9 mouse cellular contexts compared by ENCODE assay signal in the genomic region with DNA sequence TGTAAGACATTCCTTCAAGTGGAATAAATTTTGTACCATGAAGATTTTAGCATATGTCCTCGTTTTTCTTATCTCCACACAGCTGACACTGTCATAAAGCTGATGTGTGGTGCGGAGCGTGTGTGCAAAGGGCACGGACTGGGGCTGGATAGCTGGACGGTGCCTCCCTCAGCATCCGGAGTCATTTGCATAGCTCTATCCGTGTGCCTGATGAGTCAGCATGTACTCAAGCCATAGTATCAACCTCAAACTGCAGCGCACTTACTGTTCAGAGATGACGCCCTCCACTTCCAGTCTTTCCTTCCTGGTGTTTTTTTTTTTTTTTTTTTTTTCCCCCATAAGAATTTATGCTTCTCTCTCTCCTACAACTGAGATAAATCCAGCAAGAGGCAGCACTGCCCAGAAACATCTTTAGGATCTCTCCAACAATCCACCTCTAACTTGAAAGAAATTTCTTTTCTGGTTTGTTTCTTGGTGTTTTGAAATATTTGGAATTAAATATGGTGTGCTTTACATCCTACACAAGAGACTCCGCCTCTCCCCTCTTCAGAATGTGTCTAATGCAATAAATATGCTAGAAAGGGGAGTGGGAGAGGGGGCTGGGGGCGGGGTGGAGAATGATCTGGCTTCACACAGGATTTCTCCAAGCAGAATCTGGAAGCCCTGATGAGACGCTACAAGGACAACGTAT. TPM values are rescaled to one million over a fixed set of nuclear protein-coding genes. Genes with fewer than 3 reads are reported as not detected.
DNase-seq lines count a peak whose midpoint lies in the region; ATAC-seq lines count a peak whose summit lies in the region.
"Had no signal": no experiment of that assay in that cellular context is flagged by ENCODE, and none has a peak within 500 bp of the region (broad histone marks: within the 10 kb centered on the region; RNA-seq: fewer than 3 reads in every experiment).

No protein-coding gene starts in this region.

- H3K4me1 ChIP-seq in heart, embryonic 14.5 days (ENCODE audit: control insufficient read depth in 2 of 2, insufficient read depth in 2 of 2, low read length in 2 of 2): peaks cover 4 to 17% of the 10 kb centered on the region in 2 experiments
- H3K4me1 ChIP-seq in embryonic facial prominence, embryonic 14.5 days (ENCODE audit: control insufficient read depth, insufficient read depth, low read length): peaks cover 19% of the 10 kb centered on the region

- H3K9me3 ChIP-seq in heart, embryonic 14.5 days (ENCODE audit: control insufficient read depth, low read length): no peaks in the 10 kb centered on the region
- H3K9me3 ChIP-seq in embryonic facial prominence, embryonic 14.5 days (ENCODE audit: control insufficient read depth, low read length): no peaks in the 10 kb centered on the region

- peak overlapping the region; percentile 19 for H3K4me2 ChIP-seq in heart, embryonic 14.5 days (ENCODE audit: low read length)
- H3K4me2 ChIP-seq in embryonic facial prominence, embryonic 14.5 days (ENCODE audit: low read depth, low read length): peak overlapping the region; percentile 40

- no peak overlapping the region for H3K9ac ChIP-seq in heart, embryonic 14.5 days (ENCODE audit: low read length)
- H3K9ac ChIP-seq in embryonic facial prominence, embryonic 14.5 days (ENCODE audit: low read depth, low read length): 0 out of 2 replicates have a peak overlapping the region, but pooled peaks have one; percentile 14

- DNase-seq in heart, adult 8-10 months (ENCODE audit: low spot score): no peak
- peak; percentile 58 for DNase-seq in ES-CJ7 (ENCODE audit: low read depth, low spot score)
- DNase-seq in embryonic facial prominence, embryonic 14.5 days (ENCODE audit: low spot score): peak; percentile 65
- DNase-seq in left cerebral cortex, postnatal 10 days (ENCODE audit: extremely low spot score in 1 of 2, low spot score in 2 of 2): no peak
- no peak for DNase-seq in frontal cortex, adult 2 months (ENCODE audit: extremely low spot score in 1 of 2, low spot score in 1 of 2)
- no peak for DNase-seq in urinary bladder, adult 18-20 months (ENCODE audit: low spot score in 2 of 2)

- no peak overlapping the region for H3K4me3 ChIP-seq in heart, embryonic 14.5 days (ENCODE audit: control insufficient read depth in 1 of 2, insufficient read depth in 1 of 2, low read depth in 1 of 2, low read length in 2 of 2)
- no peak overlapping the region for H3K4me3 ChIP-seq in embryonic facial prominence, embryonic 14.5 days (ENCODE audit: low read depth, low read length)

- H3K36me3 ChIP-seq in heart, embryonic 14.5 days (ENCODE audit: control insufficient read depth, insufficient read depth, low read length): no peaks in the 10 kb centered on the region
- H3K36me3 ChIP-seq in embryonic facial prominence, embryonic 14.5 days (ENCODE audit: control insufficient read depth, insufficient read depth, low read length): no peaks in the 10 kb centered on the region

- WGBS in heart, embryonic 14.5 days: 21% methylated on average over 13 of the region's 13 CpGs
- WGBS in embryonic facial prominence, embryonic 14.5 days: 28% methylated on average over 13 of the region's 13 CpGs

- intact Hi-C loops in left cerebral cortex, postnatal 10 days (cut with DNase I): no loop called here

- H3K27ac ChIP-seq in heart, embryonic 14.5 days (replicated peaks in 1 of 2; ENCODE audit: control insufficient read depth in 1 of 2, insufficient read depth in 1 of 2, low read depth in 2 of 2, low read length in 2 of 2): no peak overlapping the region
- H3K27ac ChIP-seq in embryonic facial prominence, embryonic 14.5 days (replicated peaks; ENCODE audit: low read depth, low read length): no peak overlapping the region

- H3K27me3 ChIP-seq in heart, embryonic 14.5 days (ENCODE audit: control insufficient read depth, insufficient read depth, low read length): no peaks in the 10 kb centered on the region
- no peaks in the 10 kb centered on the region for H3K27me3 ChIP-seq in embryonic facial prominence, embryonic 14.5 days (replicated peaks; ENCODE audit: control insufficient read depth, insufficient read depth, low read length)

- peak; percentile 67; the same call in 1 of the 2 replicates for ATAC-seq in heart, embryonic 14.5 days (ENCODE audit: insufficient number of reproducible peaks, insufficient read depth, low FRiP score, low read depth)
- ATAC-seq in embryonic facial prominence, embryonic 14.5 days (ENCODE audit: low read depth): peak; percentile 68; the same call in 1 of the 2 replicates
- ATAC-seq in megakaryocyte, adult 5-6 weeks (ENCODE audit: poor library complexity, severe bottlenecking): 0 out of 2 replicates have a peak, but pooled peaks have one; percentile 35

RNA-seq across cellular contexts. Expression of a gene that starts 7.9 kb away (rescaled TPM):
- 84.8 and 89.7 TPM in 2 replicates for polyA plus RNA-seq in heart, embryonic 14.5 days (2014; fragmentation: Nextera tagmentation; extraction: Ambion mirVana)
- total RNA-seq in heart, adult 8-10 months (2022): 10 to 100 TPM; 27.6 to 31.0 (median 28.0) TPM
- polyA plus RNA-seq in embryonic facial prominence, embryonic 14.5 days (2014; fragmentation: Nextera tagmentation; extraction: Ambion mirVana): 127 and 137 TPM in 2 replicates
- 48.4 and 55.6 TPM in 2 replicates for total RNA-seq in megakaryocyte, adult 5-6 weeks (2015)
- 139 and 143 TPM in 2 replicates for total RNA-seq in megakaryocyte, adult 5-6 weeks (2017)
- 10 to 100 TPM; 89.0 to 90.1 TPM for total RNA-seq in left cerebral cortex, postnatal 10 days (2021)
- 39.8 and 41.7 TPM in 2 replicates for polyA plus RNA-seq in frontal cortex, adult 2 months (2012; rRNA removed)

RNA-seq across cellular contexts. Expression of a gene that starts 14.7 kb away (rescaled TPM):
- polyA plus RNA-seq in heart, embryonic 14.5 days (2014; fragmentation: Nextera tagmentation; extraction: Ambion mirVana): 0.39 TPM in 1 of 2 replicates, not detected in the other
- total RNA-seq in heart, adult 8-10 months (2022): under 1 TPM in 2 of 4 experiments, not detected in 2; 0.38 to 0.53 TPM
- 0.62 and 1.5 TPM in 2 replicates for polyA plus RNA-seq in embryonic facial prominence, embryonic 14.5 days (2014; fragmentation: Nextera tagmentation; extraction: Ambion mirVana)
- not detected in 2 replicates for total RNA-seq in megakaryocyte, adult 5-6 weeks (2015)
- total RNA-seq in megakaryocyte, adult 5-6 weeks (2017): not detected in 2 replicates
- not detected for total RNA-seq in left cerebral cortex, postnatal 10 days (2021)
- 0.11 TPM in 1 of 2 replicates, not detected in the other for polyA plus RNA-seq in frontal cortex, adult 2 months (2012; rRNA removed)
- total RNA-seq: left cerebral cortex, adult 8-10 months had no signal

Comparison
In these comparisons a context has a peak if more than half of its experiments do, and no peak if none do; other contexts are left out.
1. DNase-seq: peak in ES-CJ7 (single experiment) and embryonic facial prominence, embryonic 14.5 days (single experiment); none in heart, adult 8-10 months (single experiment), left cerebral cortex, postnatal 10 days (0 of 2), frontal cortex, adult 2 months (0 of 2) and urinary bladder, adult 18-20 months (0 of 2).
2. Peak in every context shown above with its lines, with median percentiles within 50 percentile points of each other: ATAC-seq.